Mouse (Mus musculus) retina, postnatal 1 day (tissue): ENCODE measurements around the gene Celf5.
A peak's percentile ranks its signal among the peaks of the same experiment; 100 is the strongest.
"Not testable (repeated sequence)": the region's sequence is repeated elsewhere in the genome, so short reads cannot be mapped to it uniquely, and the experiment has no call there.

Experiments
- DNase-seq: peaks from one replicate; pipeline ENCODE4 v3.0.0-alpha.2; 2012

Celf5 gene

GRCm38 (mm10) chr10:81450641-81451364 is 31.7 kb downstream of the Celf5 start:
- no peak for DNase-seq

- DNase-seq = peak; percentile 91
Measured at GRCm38 (mm10) chr10:81450140-81450539, 32.4 kb downstream of the Celf5 start.

- DNase-seq = not testable (repeated sequence)
Measured at GRCm38 (mm10) chr10:81445516-81445915, 37.0 kb downstream of the Celf5 start.

- no peak for DNase-seq
Measured at GRCm38 (mm10) chr10:81441019-81441418, 41.5 kb downstream of the Celf5 start.

- DNase-seq = peak; percentile 59
Measured at GRCm38 (mm10) chr10:81435436-81435835, 47.1 kb downstream of the Celf5 start.

GRCm38 (mm10) chr10:81434361-81435263 is 47.9 kb downstream of the Celf5 start:
- no peak for DNase-seq

GRCm38 (mm10) chr10:81433541-81434289 is 48.8 kb downstream of the Celf5 start:
- no peak for DNase-seq

- DNase-seq = peak; percentile 98
Measured at GRCm38 (mm10) chr10:81432868-81433262, 49.6 kb downstream of the Celf5 start.

- no peak for DNase-seq
Measured at GRCm38 (mm10) chr10:81432169-81432867, 50.2 kb downstream of the Celf5 start.

GRCm38 (mm10) chr10:81431526-81432168 is 50.9 kb downstream of the Celf5 start:
- peak; percentile 80 for DNase-seq

- peak; percentile 80 for DNase-seq
Measured at GRCm38 (mm10) chr10:81430831-81431525, 51.5 kb downstream of the Celf5 start.

- DNase-seq = peak; percentile 87
Measured at GRCm38 (mm10) chr10:81430141-81430830, 52.2 kb downstream of the Celf5 start.

GRCm38 (mm10) chr10:81429605-81430061 is 52.9 kb downstream of the Celf5 start:
- peak; percentile 85 for DNase-seq

GRCm38 (mm10) chr10:81429092-81429491 is 53.4 kb downstream of the Celf5 start:
- DNase-seq = no peak

GRCm38 (mm10) chr10:81428507-81428870 is 54.0 kb downstream of the Celf5 start:
- DNase-seq = no peak

GRCm38 (mm10) chr10:81427804-81428506 is 54.6 kb downstream of the Celf5 start:
- DNase-seq = no peak

- DNase-seq = no peak
Measured at GRCm38 (mm10) chr10:81427327-81427726, 55.2 kb downstream of the Celf5 start.

GRCm38 (mm10) chr10:81426897-81427296 is 55.6 kb downstream of the Celf5 start:
- DNase-seq = no peak

- DNase-seq = no peak
Measured at GRCm38 (mm10) chr10:81426081-81426671, 56.3 kb downstream of the Celf5 start.
